Mouse (Mus musculus) liver, adult 2 months (tissue): ENCODE measurements around the gene Camkk2. TPM values are rescaled to one million over a fixed set of nuclear protein-coding genes. Genes with fewer than 3 reads are reported as not detected.
A peak's percentile ranks its signal among the peaks of the same experiment; 100 is the strongest.

Experiments used
- DNase-seq: peaks from one replicate; pipeline ENCODE4 v3.0.0-alpha.2; 2011; ENCODE audit warnings: low read depth, low spot score; ENCODE audit errors: extremely low read depth
- H3K27ac ChIP-seq: fragments of 200-500 bp; replicated peaks from 2 replicates; pipeline ENCODE4 v1.5.1; 2012; ENCODE audit warnings: low read depth, mild to moderate bottlenecking, control low read depth, inconsistent platforms, low read length; ENCODE audit not compliant: insufficient read depth
- H3K27me3 ChIP-seq: fragments of 200-500 bp; 2 replicates; pipeline ENCODE4 v1.6.1; 2012; ENCODE audit warnings: mild to moderate bottlenecking, moderate library complexity, low read length, inconsistent platforms; ENCODE audit not compliant: control insufficient read depth, insufficient read depth
- H3K36me3 ChIP-seq: fragments of 200-500 bp; 2 replicates; pipeline ENCODE4 v1.6.1; 2012; ENCODE audit warnings: low read length, inconsistent platforms; ENCODE audit not compliant: control insufficient read depth, insufficient read depth
- H3K4me1 ChIP-seq: fragments of 200-500 bp; 2 replicates; pipeline ENCODE4 v1.6.1; 2011; ENCODE audit warnings: low read length; ENCODE audit not compliant: control insufficient read depth, insufficient read depth
- H3K4me3 ChIP-seq: fragments of 200-500 bp; 2 replicates; pipeline ENCODE4 v1.5.1; 2011; ENCODE audit warnings: low read depth, mild to moderate bottlenecking, control low read depth, low read length, moderate library complexity; ENCODE audit not compliant: insufficient read depth
- H3K79me2 ChIP-seq: fragments of 200-500 bp; 2 replicates; pipeline ENCODE4 v1.6.1; 2012; ENCODE audit warnings: inconsistent platforms, mild to moderate bottlenecking, low read length, moderate library complexity; ENCODE audit not compliant: control insufficient read depth, insufficient read depth
- H3K9ac ChIP-seq: fragments of 200-500 bp; 2 replicates; pipeline ENCODE4 v1.6.1; 2012; ENCODE audit warnings: low read depth, mild to moderate bottlenecking, control low read depth, inconsistent platforms, low read length
- CTCF ChIP-seq: fragments of 200-500 bp; IDR thresholded peaks from 2 replicates; pipeline ENCODE4 v1.5.1; 2011; ENCODE audit warnings: low read depth, low read length, control low read depth
- POLR2A ChIP-seq: fragments of 200-500 bp; IDR thresholded peaks from 2 replicates; pipeline ENCODE4 v1.6.1; 2011; ENCODE audit warnings: low read length, control low read depth; ENCODE audit not compliant: insufficient read depth; ENCODE audit errors: extremely low read depth
- WGBS: fragments of 180-500 bp; shearing (Covaris S2); methylation state at CpG from one replicate; pipeline ENCODE4 v1.1.7; 2018; 5-methylcytosine and 5-hydroxymethylcytosine counted together
- polyA plus RNA-seq: library from polyadenylated mRNA; depleted of rRNA; stranded (reverse); fragments of >200 nt; gene quantifications from 2 replicates; pipeline ENCODE4 v1.2.3, GENCODE M21; 2012
- total RNA-seq: library from RNA; depleted of rRNA; stranded (reverse); fragments of >200 nt; gene quantifications from 2 replicates; pipeline ENCODE4 v1.2.3, GENCODE M21; 2014

The Camkk2 gene
- total and polyA plus RNA-seq, 2 experiments, result 6.3 to 17.7 TPM

GRCm38 (mm10) chr5:122730776-122731175 is 48.4 kb downstream of the Camkk2 start:
- TF ChIP-seq CTCF (no peak), POLR2A (no peak)

GRCm38 (mm10) chr5:122727096-122727495 is 52.1 kb downstream of the Camkk2 start:
- H3K79me2 ChIP-seq, result no peaks in the 10 kb centered on the region
- no peak for DNase-seq
- no peak overlapping the region for H3K9ac ChIP-seq
- H3K4me3 ChIP-seq, result no peak overlapping the region
- H3K27ac ChIP-seq, result no peak overlapping the region
- H3K4me1 ChIP-seq, result no peaks in the 10 kb centered on the region
- no peaks in the 10 kb centered on the region for H3K27me3 ChIP-seq
- TF ChIP-seq CTCF (no peak), POLR2A (no peak)
- WGBS, result 95% methylated on average over 7 of the region's 7 CpGs
- H3K36me3 ChIP-seq, result peaks cover 10% of the 10 kb centered on the region; the same call in 1 of the 2 replicates

More at GRCm38 (mm10) chr5:122730776-122731175, 48.4 kb downstream of the Camkk2 start:
- H3K36me3 ChIP-seq, result peaks cover 8% of the 10 kb centered on the region; the same call in 1 of the 2 replicates
- no peaks in the 10 kb centered on the region for H3K79me2 ChIP-seq
- no peaks in the 10 kb centered on the region for H3K4me1 ChIP-seq
- no peak overlapping the region for H3K4me3 ChIP-seq
- no peak overlapping the region for H3K27ac ChIP-seq
- no peaks in the 10 kb centered on the region for H3K27me3 ChIP-seq
- H3K9ac ChIP-seq, result no peak overlapping the region
- WGBS, result 48% methylated on average over 10 of the region's 10 CpGs
- DNase-seq, result peak; percentile 51

GRCm38 (mm10) chr5:122726595-122726994 is 52.6 kb downstream of the Camkk2 start:
- TF ChIP-seq CTCF, result no peak
- TF ChIP-seq POLR2A, result no peak
- no peak overlapping the region for H3K27ac ChIP-seq
- no peak overlapping the region for H3K9ac ChIP-seq

GRCm38 (mm10) chr5:122726068-122726467 is 53.1 kb downstream of the Camkk2 start:
- H3K27me3 ChIP-seq, result no peaks in the 10 kb centered on the region
- no peak overlapping the region for H3K27ac ChIP-seq
- no peaks in the 10 kb centered on the region for H3K79me2 ChIP-seq
- TF ChIP-seq POLR2A (no peak), CTCF (peak; percentile 53)
- WGBS, result 29% methylated on average over 7 of the region's 7 CpGs
- no peak overlapping the region for H3K4me3 ChIP-seq
- no peak overlapping the region for H3K9ac ChIP-seq
- H3K4me1 ChIP-seq, result no peaks in the 10 kb centered on the region
- H3K36me3 ChIP-seq, result peaks cover 10% of the 10 kb centered on the region; the same call in 1 of the 2 replicates
- peak; percentile 69 for DNase-seq

More at GRCm38 (mm10) chr5:122726595-122726994, 52.6 kb downstream of the Camkk2 start:
- no peak overlapping the region for H3K4me3 ChIP-seq
- WGBS, result 78% methylated on average over 5 of the region's 5 CpGs
- no peaks in the 10 kb centered on the region for H3K79me2 ChIP-seq
- no peaks in the 10 kb centered on the region for H3K4me1 ChIP-seq
- DNase-seq, result no peak
- H3K27me3 ChIP-seq, result no peaks in the 10 kb centered on the region
- peaks cover 10% of the 10 kb centered on the region; the same call in 1 of the 2 replicates for H3K36me3 ChIP-seq

- Histone ChIP-seq H3K9ac (no peak overlapping the region), H3K79me2 (no peaks in the 10 kb centered on the region), H3K4me3 (no peak overlapping the region), H3K36me3 (peaks cover 10% of the 10 kb centered on the region; the same call in 1 of the 2 replicates), H3K4me1 (no peaks in the 10 kb centered on the region), H3K27ac (no peak overlapping the region), H3K27me3 (no peaks in the 10 kb centered on the region)
- 92% methylated on average over 13 of the region's 13 CpGs for WGBS
- TF ChIP-seq POLR2A (no peak), CTCF (no peak)
- DNase-seq, result no peak
Measured at GRCm38 (mm10) chr5:122725453-122725852, 53.8 kb downstream of the Camkk2 start.

DNA sequence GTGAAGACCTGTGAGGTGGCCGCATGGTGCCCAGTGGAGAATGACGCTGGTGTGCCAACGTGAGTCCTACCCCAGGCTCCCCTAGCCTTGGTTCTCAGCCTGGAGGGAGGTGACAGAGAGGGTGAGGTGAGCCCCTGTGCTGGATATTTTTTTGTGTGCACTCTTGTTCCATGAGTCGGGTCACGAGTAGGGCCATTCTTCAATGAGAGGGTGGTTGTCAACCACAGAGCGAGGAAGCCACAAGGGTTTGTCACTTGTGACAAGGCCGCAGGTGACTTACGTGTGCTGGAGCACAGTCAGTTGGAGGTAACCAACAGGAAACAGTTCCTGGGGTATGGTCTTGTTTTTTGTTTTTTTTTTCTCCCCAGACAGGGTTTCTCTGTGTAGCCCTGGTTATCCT is 60.0 kb downstream of the Camkk2 start:
- Histone ChIP-seq H3K4me3 (no peak overlapping the region), H3K9ac (no peak overlapping the region), H3K79me2 (no peaks in the 10 kb centered on the region), H3K36me3 (peaks cover 25% of the 10 kb centered on the region), H3K27me3 (no peaks in the 10 kb centered on the region), H3K27ac (no peak overlapping the region), H3K4me1 (no peaks in the 10 kb centered on the region)
- DNase-seq, result no peak
- TF ChIP-seq CTCF, result no peak
- no peak for TF ChIP-seq POLR2A
- WGBS, result 92% methylated on average over 8 of the region's 8 CpGs
